Comparison of ENCODE assay signal across 8 mouse cellular contexts in genomic region chr11:95713225-95713810, GRCm38 (mm10). TPM values are rescaled to one million over a fixed set of nuclear protein-coding genes. Genes with fewer than 3 reads are reported as not detected.
DNase-seq lines count a peak whose midpoint lies in the region; ATAC-seq lines count a peak whose summit lies in the region.

No protein-coding gene starts in this region.

- peak; percentile 28 for DNase-seq in adipocyte (ENCODE audit: low spot score)
- peak; percentile 55 for DNase-seq in embryo, embryonic 10 days (ENCODE audit: low spot score)
- DNase-seq in gastrocnemius, postnatal 10 days: peak; percentile 58
- peak; percentile 72 for DNase-seq in induced T-regulatory cell, adult 2 months (ENCODE audit: low read depth)
- DNase-seq in left cerebral cortex, postnatal 36 days (ENCODE audit: low spot score in 2 of 2): peak; percentile 60 to 73
- DNase-seq in right cerebral cortex, postnatal 4 days: peak; percentile 48
- DNase-seq in Muller cell, postnatal 12 days (ENCODE audit: inconsistent ontology term): no peak

- ATAC-seq in megakaryocyte progenitor cell, adult 5-6 weeks (replicated peaks; ENCODE audit: poor library complexity): peak; percentile 57

- intact Hi-C loops in left cerebral cortex, postnatal 36 days (cut with DNase I): no loop called here

RNA-seq across cellular contexts. Expression of gene Zfp652, which starts 0.8 kb away (rescaled TPM):
- 10 to 100 TPM; 51.1 to 54.5 TPM for total RNA-seq in gastrocnemius, postnatal 10 days (2021)
- 10 to 100 TPM; 36.4 to 44.1 TPM for total RNA-seq in left cerebral cortex, postnatal 36 days (2021)
- total RNA-seq in megakaryocyte progenitor cell, adult 5-6 weeks (2015): 30.1 and 37.2 TPM in 2 replicates
- total RNA-seq in megakaryocyte progenitor cell, adult 5-6 weeks (2017): 20.9 and 29.1 TPM in 2 replicates

RNA-seq across cellular contexts. Expression of gene B130006D01Rik, which starts 10.1 kb away (rescaled TPM):
- total RNA-seq in gastrocnemius, postnatal 10 days (2021): under 1 TPM; 0.42 to 0.90 TPM
- 1 to 10 TPM in 1 of 2 experiments, under 1 TPM in 1; 0.62 to 1.8 TPM for total RNA-seq in left cerebral cortex, postnatal 36 days (2021)
- total RNA-seq in megakaryocyte progenitor cell, adult 5-6 weeks (2015): 2.1 and 2.5 TPM in 2 replicates
- 1.2 and 1.9 TPM in 2 replicates for total RNA-seq in megakaryocyte progenitor cell, adult 5-6 weeks (2017)

RNA-seq across cellular contexts. Expression of gene Phb, which starts 46.6 kb away (rescaled TPM):
- total RNA-seq in gastrocnemius, postnatal 10 days (2021): 100 to 1,000 TPM; 139 to 155 TPM
- total RNA-seq in left cerebral cortex, postnatal 36 days (2021): 10 to 100 TPM; 67.1 to 85.8 TPM
- 82.1 and 87.0 TPM in 2 replicates for total RNA-seq in megakaryocyte progenitor cell, adult 5-6 weeks (2015)
- 119 and 128 TPM in 2 replicates for total RNA-seq in megakaryocyte progenitor cell, adult 5-6 weeks (2017)
